Mouse (Mus musculus): ENCODE data around the gene Phactr3. TPM values are rescaled to one million over a fixed set of nuclear protein-coding genes. Genes with fewer than 3 reads are reported as not detected.

The Phactr3 gene
- total and polyA plus RNA-seq, 3 experiments = not detected

DNA sequence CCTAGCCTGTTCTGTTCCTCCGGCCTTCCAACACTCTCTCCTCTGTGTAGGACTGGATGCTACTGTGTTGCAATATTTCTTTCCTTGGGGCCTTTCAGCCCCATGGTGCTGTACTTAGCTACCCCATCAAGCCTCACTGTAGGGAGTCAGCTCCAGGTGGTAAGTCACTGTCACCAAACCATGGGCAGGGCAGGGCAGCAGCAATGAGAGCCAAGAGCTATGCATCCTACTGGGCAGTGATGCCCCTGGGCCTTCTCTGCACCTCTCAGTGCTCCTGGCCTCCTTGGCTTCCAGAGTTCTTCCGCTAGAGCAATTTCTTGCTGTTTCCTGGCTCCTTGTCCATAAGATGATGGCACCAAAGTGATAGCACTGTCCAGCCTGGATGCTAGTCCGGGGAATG is 205.6 kb downstream of the Phactr3 start:
- Histone ChIP-seq H3K36me3 (ENCODE audit: control insufficient read depth in 1 of 2, insufficient read depth in 2 of 2, low read length in 2 of 2) (no peaks in the 10 kb centered on the region), H3K4me3 (ENCODE audit: control insufficient read depth in 1 of 2, insufficient read depth in 1 of 2, low read depth in 2 of 2, low read length in 2 of 2) (no peak overlapping the region), H3K27ac (ENCODE audit: control insufficient read depth, low read depth, low read length) (no peak overlapping the region), H3K79me2 (ENCODE audit: control insufficient read depth, insufficient read depth, low read length, poor library complexity) (no peaks in the 10 kb centered on the region), H3K27me3 (ENCODE audit: control insufficient read depth in 1 of 2, insufficient read depth in 2 of 2, low read length in 2 of 2) (no peaks in the 10 kb centered on the region), H3K9ac (ENCODE audit: control insufficient read depth, low read depth, low read length, poor library complexity, severe bottlenecking) (no peak overlapping the region), H3K4me1 (ENCODE audit: control insufficient read depth in 1 of 2, insufficient read depth in 2 of 2, low read length in 2 of 2) (no peaks in the 10 kb centered on the region), H3K9me3 (replicated peaks; ENCODE audit: insufficient read depth, low read length) (no peaks in the 10 kb centered on the region; the same call in 1 of the 2 replicates)
- no peak for DNase-seq (ENCODE audit: low read depth, low spot score)
- TF ChIP-seq CHD2 (IDR thresholded peaks at IDR 0.05; ENCODE audit: low read length) (no peak), ZNF384 (IDR thresholded peaks at IDR 0.05; ENCODE audit: low read depth, low read length) (no peak), ETS1 (IDR thresholded peaks at IDR 0.05; ENCODE audit: low read depth, low read length) (no peak), CTCF (IDR thresholded peaks at IDR 0.05 in 2 of 3, conservative IDR thresholded peaks at IDR 0.05 in 1 of 3; ENCODE audit: control insufficient read depth in 1 of 3, insufficient read depth in 1 of 3, low read depth in 2 of 3, low read length in 3 of 3, poor library complexity in 1 of 3, severe bottlenecking in 1 of 3) (no peak), KAT2A (conservative IDR thresholded peaks at IDR 0.05; ENCODE audit: low read depth, low read length) (no peak), TCF12 (IDR thresholded peaks at IDR 0.05; ENCODE audit: low read depth, low read length) (no peak), POLR2AphosphoS5 (IDR thresholded peaks at IDR 0.05; ENCODE audit: borderline replicate concordance, low read depth, low read length) (no peak), NRF1 (IDR thresholded peaks at IDR 0.05; ENCODE audit: insufficient read depth, low read depth, low read length, poor library complexity, severe bottlenecking) (no peak), CHD1 (IDR thresholded peaks at IDR 0.05; ENCODE audit: low read depth, low read length) (no peak)

DNA sequence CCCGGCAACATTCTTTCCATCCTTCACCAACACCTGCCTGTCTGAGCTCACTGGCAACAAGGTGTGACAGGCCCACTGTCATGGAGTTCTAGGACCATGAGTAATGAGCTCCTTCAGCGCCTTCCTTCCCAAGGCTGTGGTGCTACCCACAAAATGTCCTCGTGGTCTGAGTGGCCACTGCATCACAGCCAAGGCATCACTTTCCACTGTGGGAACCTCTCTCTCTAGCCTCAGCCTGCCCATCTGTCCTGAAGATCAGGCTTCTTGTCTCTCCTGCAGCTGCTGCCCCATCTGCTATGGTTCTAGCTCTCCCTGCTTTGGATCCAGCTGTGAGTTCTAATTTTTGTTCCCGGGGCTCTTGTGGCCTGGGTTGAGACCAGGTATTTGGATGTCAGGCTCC is 206.0 kb downstream of the Phactr3 start:
- no peak for DNase-seq (ENCODE audit: low read depth, low spot score)
- Histone ChIP-seq H3K79me2 (ENCODE audit: control insufficient read depth, insufficient read depth, low read length, poor library complexity) (no peaks in the 10 kb centered on the region), H3K4me3 (ENCODE audit: control insufficient read depth in 1 of 2, insufficient read depth in 1 of 2, low read depth in 2 of 2, low read length in 2 of 2) (no peak overlapping the region), H3K27me3 (ENCODE audit: control insufficient read depth in 1 of 2, insufficient read depth in 2 of 2, low read length in 2 of 2) (no peaks in the 10 kb centered on the region), H3K36me3 (ENCODE audit: control insufficient read depth in 1 of 2, insufficient read depth in 2 of 2, low read length in 2 of 2) (no peaks in the 10 kb centered on the region), H3K27ac (ENCODE audit: control insufficient read depth, low read depth, low read length) (no peak overlapping the region), H3K9me3 (replicated peaks; ENCODE audit: insufficient read depth, low read length) (no peaks in the 10 kb centered on the region; the same call in 1 of the 2 replicates), H3K4me1 (ENCODE audit: control insufficient read depth in 1 of 2, insufficient read depth in 2 of 2, low read length in 2 of 2) (no peaks in the 10 kb centered on the region), H3K9ac (ENCODE audit: control insufficient read depth, low read depth, low read length, poor library complexity, severe bottlenecking) (no peak overlapping the region)
- TF ChIP-seq TBP (IDR thresholded peaks at IDR 0.05; ENCODE audit: low read depth, low read length) (no peak), ETS1 (IDR thresholded peaks at IDR 0.05; ENCODE audit: low read depth, low read length) (no peak), USF1 (IDR thresholded peaks at IDR 0.05; ENCODE audit: low read depth, low read length) (no peak), MAX (IDR thresholded peaks at IDR 0.05; ENCODE audit: low read length) (no peak), RCOR1 (IDR thresholded peaks at IDR 0.05; ENCODE audit: low read depth, low read length) (no peak), POLR2AphosphoS2 (IDR thresholded peaks at IDR 0.05; ENCODE audit: low read length) (no peak), TCF12 (IDR thresholded peaks at IDR 0.05; ENCODE audit: low read depth, low read length) (no peak), CTCF (IDR thresholded peaks at IDR 0.05 in 2 of 3, conservative IDR thresholded peaks at IDR 0.05 in 1 of 3; ENCODE audit: control insufficient read depth in 1 of 3, insufficient read depth in 1 of 3, low read depth in 2 of 3, low read length in 3 of 3, poor library complexity in 1 of 3, severe bottlenecking in 1 of 3) (no peak), USF2 (IDR thresholded peaks at IDR 0.05; ENCODE audit: borderline replicate concordance in 1 of 2, insufficient read depth in 1 of 2, low read depth in 1 of 2, low read length in 2 of 2) (no peak), JUND (IDR thresholded peaks at IDR 0.05; ENCODE audit: low read depth, low read length) (no peak), ZKSCAN1 (IDR thresholded peaks at IDR 0.05; ENCODE audit: low read depth, low read length) (no peak), GABPA (IDR thresholded peaks at IDR 0.05; ENCODE audit: low read depth, low read length) (no peak), UBTF (IDR thresholded peaks at IDR 0.05; ENCODE audit: borderline replicate concordance, insufficient read depth, low read depth, low read length) (no peak), POLR2A (IDR thresholded peaks at IDR 0.05; ENCODE audit: control insufficient read depth in 1 of 2, insufficient read depth in 1 of 2, low read depth in 1 of 2, low read length in 2 of 2, poor library complexity in 1 of 2) (no peak), ELF1 (IDR thresholded peaks at IDR 0.05; ENCODE audit: low read depth, low read length) (no peak), HCFC1 (IDR thresholded peaks at IDR 0.05; ENCODE audit: low read depth, low read length) (no peak), CHD1 (IDR thresholded peaks at IDR 0.05; ENCODE audit: low read depth, low read length) (no peak), E2F4 (IDR thresholded peaks at IDR 0.05; ENCODE audit: borderline replicate concordance, low read depth, low read length) (no peak), CHD2 (IDR thresholded peaks at IDR 0.05; ENCODE audit: low read length) (no peak), ZC3H11A (IDR thresholded peaks at IDR 0.05; ENCODE audit: low read depth, low read length) (no peak)

All from MEL (cell line).